Mouse (Mus musculus) heart, embryonic 14.5 days (tissue): ENCODE measurements around the gene Tob2. TPM values are rescaled to one million over a fixed set of nuclear protein-coding genes. Genes with fewer than 3 reads are reported as not detected.

Source experiments
- ATAC-seq: fragments of 200-750 bp; cut with Nextera tagmentation; 2 replicates; pipeline ENCODE4 v1.8.0; 2017; ENCODE audit warnings: low read depth, moderate TSS enrichment; ENCODE audit not compliant: insufficient number of reproducible peaks, insufficient read depth, low FRiP score
- H3K27ac ChIP-seq, 2 experiments: fragments of 200-500 bp in 1 of 2; fragments of 300-500 bp in 1 of 2; sonication (generic) in 1 of 2; replicated peaks in 1 of 2; 2 replicates each; pipeline ENCODE4 v1.5.1; 2012 to 2014; ENCODE audit warnings: low read depth in 2 of 2, low read length in 2 of 2, control low read depth in 1 of 2, mild to moderate bottlenecking in 1 of 2, mixed read lengths in 1 of 2; ENCODE audit not compliant: control insufficient read depth in 1 of 2, insufficient read depth in 1 of 2
- H3K27me3 ChIP-seq: fragments of 300-500 bp; sonication (generic); 2 replicates; pipeline ENCODE4 v1.6.1; 2014; ENCODE audit warnings: mild to moderate bottlenecking, low read length, control low read depth; ENCODE audit not compliant: control insufficient read depth, insufficient read depth
- H3K36me3 ChIP-seq: fragments of 300-500 bp; sonication (generic); 2 replicates; pipeline ENCODE4 v1.6.1; 2014; ENCODE audit warnings: mild to moderate bottlenecking, control low read depth, low read length, mixed read lengths; ENCODE audit not compliant: control insufficient read depth, insufficient read depth
- H3K4me1 ChIP-seq, 2 experiments: fragments of 200-500 bp in 1 of 2; fragments of 300-500 bp in 1 of 2; sonication (generic) in 1 of 2; 2 replicates each; pipeline ENCODE4 v1.6.1; 2012 to 2014; ENCODE audit warnings: low read length in 2 of 2, control low read depth in 1 of 2, mixed read lengths in 1 of 2; ENCODE audit not compliant: control insufficient read depth in 2 of 2, insufficient read depth in 2 of 2
- H3K4me2 ChIP-seq: fragments of 300-500 bp; sonication (generic); 2 replicates; pipeline ENCODE4 v1.6.1; 2014; ENCODE audit warnings: mild to moderate bottlenecking, low read length
- H3K4me3 ChIP-seq, 2 experiments: fragments of 200-500 bp in 1 of 2; fragments of 300-500 bp in 1 of 2; sonication (generic) in 1 of 2; 2 replicates each; pipeline ENCODE4 v1.5.1; 2012 to 2014; ENCODE audit warnings: low read length in 2 of 2, mild to moderate bottlenecking in 2 of 2, control low read depth in 1 of 2, low read depth in 1 of 2, moderate library complexity in 1 of 2; ENCODE audit not compliant: control insufficient read depth in 1 of 2, insufficient read depth in 1 of 2
- H3K9ac ChIP-seq: fragments of 300-500 bp; sonication (generic); 2 replicates; pipeline ENCODE4 v1.6.1; 2014; ENCODE audit warnings: mild to moderate bottlenecking, low read length
- H3K9me3 ChIP-seq: fragments of 300-500 bp; sonication (generic); 2 replicates; pipeline ENCODE4 v1.6.1; 2016; ENCODE audit warnings: low read length, control low read depth; ENCODE audit not compliant: control insufficient read depth
- WGBS: fragments of 180-500 bp; shearing (Covaris S2); extraction: QIAGEN DNeasy Blood & Tissue Kit; methylation state at CpG from one replicate; pipeline ENCODE4 v1.1.7; 2014; 5-methylcytosine and 5-hydroxymethylcytosine counted together
- polyA plus RNA-seq: library from polyadenylated mRNA; unstranded; fragments of >200 nt; fragmentation: Nextera tagmentation; extraction: Ambion mirVana; gene quantifications from 2 replicates; pipeline ENCODE4 v1.2.1, GENCODE M21; 2014

Tob2 gene
- polyA plus RNA-seq, 1 experiment from 2014 or later, result 12.4 TPM

- H3K36me3 ChIP-seq, result peaks cover 98% of the 10 kb centered on the region
- H3K9ac ChIP-seq, result no peak overlapping the region
- no peak overlapping the region for H3K4me3 ChIP-seq
- H3K27me3 ChIP-seq, result no peaks in the 10 kb centered on the region
- no peak overlapping the region for H3K4me2 ChIP-seq
- H3K4me1 ChIP-seq, result peaks cover 0 to 4% of the 10 kb centered on the region in 2 experiments; a peak in 2 of 4 replicates
- no peak overlapping the region for H3K27ac ChIP-seq
- no peak for ATAC-seq
- no peaks in the 10 kb centered on the region for H3K9me3 ChIP-seq
- WGBS, result 83% methylated on average over 8 of the region's 8 CpGs
These were observed 33.4 kb upstream of the Tob2 start for GRCm38 (mm10) chr15:81891822-81892580.

- peaks cover 96% of the 10 kb centered on the region for H3K36me3 ChIP-seq
- peaks cover 0 to 4% of the 10 kb centered on the region in 2 experiments; a peak in 2 of 4 replicates for H3K4me1 ChIP-seq
- H3K9me3 ChIP-seq, result no peaks in the 10 kb centered on the region
- no peak overlapping the region for H3K4me2 ChIP-seq
- H3K27ac ChIP-seq, result no peak overlapping the region
- H3K9ac ChIP-seq, result no peak overlapping the region
- 84% methylated on average over 7 of the region's 7 CpGs for WGBS
- no peaks in the 10 kb centered on the region for H3K27me3 ChIP-seq
- ATAC-seq, result no peak
- no peak overlapping the region for H3K4me3 ChIP-seq
These were observed 32.7 kb upstream of the Tob2 start for GRCm38 (mm10) chr15:81891140-81891802.

DNA sequence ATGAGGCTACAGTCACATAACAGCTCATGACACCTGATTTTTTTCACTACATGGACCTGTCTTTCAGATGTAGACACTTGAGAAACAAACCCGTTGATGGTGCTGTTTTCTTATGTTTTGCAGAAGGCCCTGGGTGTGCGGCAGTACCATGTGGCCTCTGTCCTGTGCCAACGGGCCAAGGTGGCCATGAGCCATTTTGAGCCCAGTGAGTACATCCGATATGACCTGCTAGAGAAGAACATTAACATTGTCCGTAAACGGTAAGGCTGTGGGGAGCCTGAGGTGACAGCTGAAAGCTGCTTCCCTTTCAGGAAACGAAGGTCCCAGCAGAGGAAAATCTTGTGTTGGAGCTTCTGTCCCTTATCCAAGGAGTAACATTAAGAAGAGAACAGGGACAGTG, 30.6 kb upstream of the Tob2 start:
- H3K9ac ChIP-seq, result no peak overlapping the region
- H3K4me1 ChIP-seq, result peaks cover 0 to 9% of the 10 kb centered on the region in 2 experiments; a peak in 3 of 4 replicates
- H3K27ac ChIP-seq, result no peak overlapping the region
- no peak for ATAC-seq
- no peaks in the 10 kb centered on the region for H3K27me3 ChIP-seq
- H3K4me3 ChIP-seq, result no peak overlapping the region
- peaks cover 83% of the 10 kb centered on the region for H3K36me3 ChIP-seq
- H3K4me2 ChIP-seq, result no peak overlapping the region
- H3K9me3 ChIP-seq, result no peaks in the 10 kb centered on the region
- WGBS, result 89% methylated on average over 7 of the region's 7 CpGs

- Histone ChIP-seq H3K4me2 (no peak overlapping the region), H3K27ac (no peak overlapping the region), H3K9me3 (no peaks in the 10 kb centered on the region), H3K4me3 (no peak overlapping the region), H3K9ac (no peak overlapping the region), H3K36me3 (peaks cover 62% of the 10 kb centered on the region), H3K27me3 (no peaks in the 10 kb centered on the region), H3K4me1 (peaks cover 0 to 12% of the 10 kb centered on the region in 2 experiments; a peak in 3 of 4 replicates)
- WGBS, result 79% methylated on average over 6 of the region's 6 CpGs
- no peak for ATAC-seq
These were observed 28.4 kb upstream of the Tob2 start for GRCm38 (mm10) chr15:81886795-81887550.

GRCm38 (mm10) chr15:81885418-81885934, 26.9 kb upstream of the Tob2 start:
- Histone ChIP-seq H3K9me3 (no peaks in the 10 kb centered on the region), H3K4me2 (no peak overlapping the region), H3K9ac (no peak overlapping the region), H3K27ac (no peak overlapping the region), H3K4me1 (peaks cover 3 to 19% of the 10 kb centered on the region in 2 experiments), H3K4me3 (no peak overlapping the region), H3K27me3 (no peaks in the 10 kb centered on the region), H3K36me3 (peaks cover 48% of the 10 kb centered on the region)
- ATAC-seq, result no peak
- WGBS, result 93% methylated on average over 3 of the region's 3 CpGs

- Histone ChIP-seq H3K9me3 (no peaks in the 10 kb centered on the region), H3K4me2 (no peak overlapping the region), H3K9ac (no peak overlapping the region), H3K36me3 (peaks cover 17% of the 10 kb centered on the region), H3K4me1 (peaks cover 12 to 43% of the 10 kb centered on the region in 2 experiments), H3K27me3 (no peaks in the 10 kb centered on the region), H3K4me3 (no peak overlapping the region), H3K27ac (no peak overlapping the region)
- no peak for ATAC-seq
- 84% methylated on average over 3 of the region's 3 CpGs for WGBS
These were observed 23.8 kb upstream of the Tob2 start for GRCm38 (mm10) chr15:81882348-81882747.
